Mouse (Mus musculus) intestine, postnatal 0 days (tissue): Measurements from ENCODE around the gene Strc. TPM values are rescaled to one million over a fixed set of nuclear protein-coding genes. Genes with fewer than 3 reads are reported as not detected.

Source experiments
- ATAC-seq: fragments of 200-750 bp; cut with Nextera tagmentation; 2 replicates; pipeline ENCODE4 v1.8.0; 2017; ENCODE audit warnings: mild to moderate bottlenecking, moderate TSS enrichment, moderate library complexity
- H3K27ac ChIP-seq: fragments of 300-500 bp; sonication (generic); 2 replicates; pipeline ENCODE4 v1.5.1; 2014; ENCODE audit warnings: mild to moderate bottlenecking, low read depth, low read length, moderate library complexity
- H3K27me3 ChIP-seq: fragments of 300-500 bp; sonication (generic); replicated peaks from 2 replicates; pipeline ENCODE4 v1.6.1; 2014; ENCODE audit warnings: low read length, mixed read lengths; ENCODE audit not compliant: control insufficient read depth, insufficient read depth
- H3K36me3 ChIP-seq: fragments of 300-500 bp; sonication (generic); 2 replicates; pipeline ENCODE4 v1.6.1; 2014; ENCODE audit warnings: mild to moderate bottlenecking, moderate library complexity; ENCODE audit not compliant: control insufficient read depth, insufficient read depth
- H3K4me1 ChIP-seq: fragments of 300-500 bp; sonication (generic); replicated peaks from 2 replicates; pipeline ENCODE4 v1.6.1; 2014; ENCODE audit warnings: antibody characterized with exemption, low read length, mixed read lengths; ENCODE audit not compliant: control insufficient read depth, insufficient read depth
- H3K4me2 ChIP-seq: fragments of 300-500 bp; sonication (generic); replicated peaks from 2 replicates; pipeline ENCODE4 v1.6.1; 2014; ENCODE audit warnings: low read depth, mild to moderate bottlenecking, moderate library complexity
- H3K4me3 ChIP-seq: fragments of 300-500 bp; sonication (generic); 2 replicates; pipeline ENCODE4 v1.5.1; 2014; ENCODE audit warnings: low read depth, low read length
- H3K9ac ChIP-seq: fragments of 300-500 bp; sonication (generic); 2 replicates; pipeline ENCODE4 v1.6.1; 2014; ENCODE audit warnings: mild to moderate bottlenecking, low read depth, low read length
- H3K9me3 ChIP-seq: fragments of 300-500 bp; sonication (generic); 2 replicates; pipeline ENCODE4 v1.6.1; 2016; ENCODE audit warnings: mixed run types; ENCODE audit not compliant: control insufficient read depth
- CTCF ChIP-seq: sonication (generic); IDR thresholded peaks from 2 replicates; pipeline ENCODE4 v1.5.1; 2016; ENCODE audit warnings: low read depth, mild to moderate bottlenecking, control low read depth, antibody characterized with exemption, moderate library complexity
- WGBS: fragments of 180-500 bp; shearing (Covaris S2); extraction: QIAGEN DNeasy Blood & Tissue Kit; methylation state at CpG from one replicate; pipeline ENCODE4 v1.1.7; 2014; 5-methylcytosine and 5-hydroxymethylcytosine counted together
- polyA plus RNA-seq: library from polyadenylated mRNA; unstranded; fragments of >200 nt; fragmentation: Nextera tagmentation; extraction: Ambion mirVana; gene quantifications from 2 replicates; pipeline ENCODE4 v1.2.1, GENCODE M21; 2015

Gene Strc
- polyA plus RNA-seq, 1 experiment from 2014 or later, result 0.01 TPM

- Histone ChIP-seq H3K9me3 (no peaks in the 10 kb centered on the region), H3K9ac (no peak overlapping the region), H3K27me3 (no peaks in the 10 kb centered on the region), H3K4me1 (no peaks in the 10 kb centered on the region), H3K4me3 (no peak overlapping the region), H3K36me3 (no peaks in the 10 kb centered on the region), H3K4me2 (no peak overlapping the region), H3K27ac (no peak overlapping the region)
- TF ChIP-seq CTCF, result no peak
- no peak for ATAC-seq
Measured at GRCm38 (mm10) chr2:121403296-121403695, 16.3 kb upstream of the Strc start.

GRCm38 (mm10) chr2:121396624-121397023, 9.7 kb upstream of the Strc start:
- WGBS, result 13% methylated on average over 8 of the region's 8 CpGs
- Histone ChIP-seq H3K4me2 (no peak overlapping the region), H3K27me3 (no peaks in the 10 kb centered on the region), H3K4me1 (no peaks in the 10 kb centered on the region), H3K4me3 (no peak overlapping the region), H3K36me3 (no peaks in the 10 kb centered on the region), H3K27ac (no peak overlapping the region), H3K9ac (no peak overlapping the region), H3K9me3 (no peaks in the 10 kb centered on the region)
- peak; percentile 90 for TF ChIP-seq CTCF
- ATAC-seq, result no peak

GRCm38 (mm10) chr2:121374766-121375165, 12.2 kb downstream of the Strc start:
- Histone ChIP-seq H3K9me3 (no peaks in the 10 kb centered on the region), H3K27ac (no peak overlapping the region), H3K36me3 (no peaks in the 10 kb centered on the region), H3K27me3 (no peaks in the 10 kb centered on the region), H3K9ac (no peak overlapping the region), H3K4me2 (no peak overlapping the region), H3K4me1 (no peaks in the 10 kb centered on the region), H3K4me3 (no peak overlapping the region)
- ATAC-seq, result no peak
- WGBS, result 46% methylated on average over 2 of the region's 2 CpGs
- TF ChIP-seq CTCF, result no peak

- 71% methylated on average over 3 of the region's 3 CpGs for WGBS
- no peaks in the 10 kb centered on the region for H3K4me1 ChIP-seq
- H3K4me3 ChIP-seq, result no peak overlapping the region
- no peaks in the 10 kb centered on the region for H3K27me3 ChIP-seq
- H3K9ac ChIP-seq, result no peak overlapping the region
- no peak for ATAC-seq
- H3K27ac ChIP-seq, result no peak overlapping the region
- no peaks in the 10 kb centered on the region for H3K9me3 ChIP-seq
- no peak overlapping the region for H3K4me2 ChIP-seq
- TF ChIP-seq CTCF, result no peak
- H3K36me3 ChIP-seq, result no peaks in the 10 kb centered on the region
Measured at GRCm38 (mm10) chr2:121372266-121372665, 14.7 kb downstream of the Strc start.

GRCm38 (mm10) chr2:121370921-121371320, 16.0 kb downstream of the Strc start:
- H3K27ac ChIP-seq, result no peak overlapping the region
- no peak overlapping the region for H3K4me2 ChIP-seq
- H3K4me3 ChIP-seq, result no peak overlapping the region
- H3K9ac ChIP-seq, result no peak overlapping the region
- 81% methylated on average over 5 of the region's 5 CpGs for WGBS
- ATAC-seq, result no peak
- no peak for TF ChIP-seq CTCF
- H3K36me3 ChIP-seq, result no peaks in the 10 kb centered on the region
- H3K27me3 ChIP-seq, result no peaks in the 10 kb centered on the region
- H3K4me1 ChIP-seq, result no peaks in the 10 kb centered on the region
- H3K9me3 ChIP-seq, result no peaks in the 10 kb centered on the region

- 70% methylated on average over 2 of the region's 2 CpGs for WGBS
- no peak overlapping the region for H3K27ac ChIP-seq
- TF ChIP-seq CTCF, result no peak
- H3K4me1 ChIP-seq, result no peaks in the 10 kb centered on the region
- no peaks in the 10 kb centered on the region for H3K27me3 ChIP-seq
- no peak overlapping the region for H3K9ac ChIP-seq
- H3K4me3 ChIP-seq, result no peak overlapping the region
- no peak for ATAC-seq
- no peak overlapping the region for H3K4me2 ChIP-seq
- H3K36me3 ChIP-seq, result 0 out of 2 replicates have a peak, but pooled peaks cover 7% of the 10 kb centered on the region
- no peaks in the 10 kb centered on the region for H3K9me3 ChIP-seq
Measured at GRCm38 (mm10) chr2:121368831-121369230, 18.1 kb downstream of the Strc start.

GRCm38 (mm10) chr2:121363656-121364055, 23.3 kb downstream of the Strc start:
- ATAC-seq, result no peak
- no peaks in the 10 kb centered on the region for H3K4me1 ChIP-seq
- WGBS, result 85% methylated on average over 3 of the region's 3 CpGs

More at GRCm38 (mm10) chr2:121363656-121364055, 23.3 kb downstream of the Strc start:
- H3K9ac ChIP-seq, result no peak overlapping the region
- no peak for TF ChIP-seq CTCF
- H3K27me3 ChIP-seq, result no peaks in the 10 kb centered on the region
- H3K9me3 ChIP-seq, result no peaks in the 10 kb centered on the region
- H3K4me2 ChIP-seq, result no peak overlapping the region
- no peak overlapping the region for H3K27ac ChIP-seq
- H3K36me3 ChIP-seq, result peaks cover 13% of the 10 kb centered on the region; the same call in 1 of the 2 replicates
- no peak overlapping the region for H3K4me3 ChIP-seq
